Mouse (Mus musculus): ENCODE results near the gene Klk1b5. TPM values are rescaled to one million over a fixed set of nuclear protein-coding genes. Genes with fewer than 3 reads are reported as not detected.

Gene Klk1b5
- polyA plus RNA-seq, 2 experiments = not detected

DNA sequence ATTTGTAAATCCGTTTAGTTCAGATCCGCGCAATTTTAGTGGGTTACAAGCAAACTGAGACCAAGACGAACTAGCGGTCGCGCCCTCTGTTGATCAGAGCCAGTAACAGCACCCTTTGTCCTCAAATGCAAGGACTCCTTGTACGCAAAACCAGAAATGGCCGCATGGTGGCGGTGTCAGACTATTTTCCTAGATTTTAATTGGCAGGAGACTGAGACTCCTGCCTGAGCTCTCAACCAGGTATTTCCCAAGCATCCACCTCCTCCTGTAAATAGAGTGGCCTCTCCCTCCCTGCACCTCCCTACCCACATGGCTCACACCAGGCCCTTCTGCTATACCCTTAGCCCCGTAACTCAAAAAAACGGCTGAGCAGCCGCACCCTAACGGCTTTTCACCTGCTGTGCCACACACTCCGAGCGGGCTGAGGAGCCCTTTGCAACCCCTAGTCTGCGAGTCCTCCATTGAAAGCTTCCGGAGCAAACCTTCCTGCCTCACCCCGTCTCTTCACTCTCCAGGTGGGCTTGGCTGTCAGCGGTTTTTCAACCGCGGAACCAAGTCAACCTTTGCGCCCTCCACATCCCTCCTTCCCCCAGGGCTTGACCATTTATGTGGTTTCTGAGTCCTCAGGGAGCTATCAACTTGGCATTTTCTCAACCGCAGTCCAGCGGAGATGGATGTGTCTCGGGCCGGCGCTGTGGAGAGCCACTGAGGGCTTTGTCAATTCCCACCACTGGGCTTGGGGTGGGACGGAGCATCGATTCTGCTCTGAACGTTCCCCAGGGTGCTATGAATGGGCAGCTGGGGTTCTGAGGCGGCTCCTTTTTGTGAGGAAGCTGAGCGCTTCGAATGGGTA lies 47.3 kb downstream of the Klk1b5 start:
- H3K4me3 ChIP-seq (ENCODE audit: insufficient read depth in 1 of 2, low read depth in 2 of 2, low read length in 2 of 2) = no peak overlapping the region
- H3K4me2 ChIP-seq (ENCODE audit: low read depth) = peak overlapping the region; percentile 16; the same call in 1 of the 2 replicates
- WGBS (ENCODE audit: insufficient replicate concordance) = 4% methylated on average over 34 of the region's 34 CpGs

DNA sequence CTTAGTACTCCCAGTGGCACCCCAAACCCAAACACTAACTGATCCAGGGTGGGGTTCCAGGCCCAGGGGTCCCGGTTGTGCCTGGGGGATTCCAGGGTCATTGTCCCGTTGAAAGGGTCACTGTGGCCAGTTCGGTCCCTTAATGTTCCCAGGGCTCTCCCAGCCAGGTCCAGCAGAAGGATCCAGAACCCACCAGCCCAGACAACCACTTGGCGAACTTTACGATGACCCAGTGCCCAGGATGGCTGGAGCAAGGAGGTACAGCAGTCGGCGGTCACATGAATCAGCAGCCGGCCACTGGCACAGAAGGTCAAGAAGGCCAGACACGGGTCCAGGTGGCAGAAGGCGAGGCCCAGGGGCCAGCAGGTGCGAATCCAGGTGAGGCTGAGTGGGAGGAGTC lies 52.4 kb downstream of the Klk1b5 start:
- Histone ChIP-seq H3K9me3 (ENCODE audit: control insufficient read depth, low read length) (no peaks in the 10 kb centered on the region), H3K4me3 (ENCODE audit: insufficient read depth in 1 of 2, low read depth in 2 of 2, low read length in 2 of 2) (no peak overlapping the region), H3K4me1 (replicated peaks; ENCODE audit: control insufficient read depth in 2 of 2, insufficient read depth in 2 of 2, low read length in 1 of 2) (no peaks in the 10 kb centered on the region), H3K4me2 (ENCODE audit: low read depth) (no peak overlapping the region), H3K27ac (no peak overlapping the region), H3K9ac (replicated peaks) (no peak overlapping the region), H3K27me3 (ENCODE audit: control insufficient read depth, insufficient read depth, low read length) (no peaks in the 10 kb centered on the region; the same call in 1 of the 2 replicates), H3K36me3 (replicated peaks; ENCODE audit: control insufficient read depth, insufficient read depth, low read depth) (no peaks in the 10 kb centered on the region)
- ATAC-seq (ENCODE audit: insufficient read depth) (no peak), DNase-seq (ENCODE audit: low read depth in 3 of 3, low spot score in 3 of 3) (no peak)
- TF ChIP-seq EP300 (IDR thresholded peaks at IDR 0.05; ENCODE audit: low read depth) (no peak), CTCF (IDR thresholded peaks at IDR 0.05; ENCODE audit: low read depth) (no peak)
- WGBS (ENCODE audit: insufficient replicate concordance) = 59% methylated on average over 11 of the region's 11 CpGs

More for the DNA sequence above, 47.3 kb downstream of the Klk1b5 start:
- Histone ChIP-seq H3K27ac (no peak overlapping the region), H3K4me1 (replicated peaks; ENCODE audit: control insufficient read depth in 2 of 2, insufficient read depth in 2 of 2, low read length in 1 of 2) (no peaks in the 10 kb centered on the region), H3K27me3 (ENCODE audit: control insufficient read depth, insufficient read depth, low read length) (peaks cover 3% of the 10 kb centered on the region), H3K36me3 (replicated peaks; ENCODE audit: control insufficient read depth, insufficient read depth, low read depth) (no peaks in the 10 kb centered on the region), H3K9ac (replicated peaks) (no peak overlapping the region), H3K9me3 (ENCODE audit: control insufficient read depth, low read length) (no peaks in the 10 kb centered on the region)
- ATAC-seq (ENCODE audit: insufficient read depth) = 0 out of 2 replicates have a peak, but pooled peaks have one; percentile 18
- peak; percentile 74 to 79 (median 77) for DNase-seq (ENCODE audit: low read depth in 3 of 3, low spot score in 3 of 3)
- TF ChIP-seq EP300 (IDR thresholded peaks at IDR 0.05; ENCODE audit: low read depth) (no peak), CTCF (IDR thresholded peaks at IDR 0.05; ENCODE audit: low read depth) (peak; percentile 95)

DNA sequence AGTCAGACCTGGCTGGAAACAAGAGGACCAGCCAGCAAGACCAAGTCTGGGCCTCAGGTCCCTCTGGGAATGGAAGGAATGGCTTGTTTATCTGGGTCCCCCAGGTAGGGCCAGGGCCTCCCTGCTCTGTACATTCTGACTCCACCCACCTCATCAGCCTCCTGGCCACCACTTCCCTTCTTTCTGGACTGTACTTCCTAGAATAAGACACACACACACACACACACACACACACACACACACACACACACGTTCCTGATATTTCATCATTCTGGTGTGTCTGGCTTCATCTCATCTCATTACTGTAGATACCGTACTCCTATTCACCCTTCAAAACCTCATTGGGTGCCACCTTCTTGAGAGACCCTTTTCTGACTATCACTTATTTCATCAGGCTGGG lies 53.7 kb downstream of the Klk1b5 start:
- ATAC-seq (ENCODE audit: insufficient read depth) (no peak), DNase-seq (ENCODE audit: low read depth in 3 of 3, low spot score in 3 of 3) (no peak)
- no peaks in the 10 kb centered on the region; the same call in 1 of the 2 replicates for H3K27me3 ChIP-seq (ENCODE audit: control insufficient read depth, insufficient read depth, low read length)
- no peaks in the 10 kb centered on the region for H3K9me3 ChIP-seq (ENCODE audit: control insufficient read depth, low read length)
- H3K4me1 ChIP-seq (replicated peaks; ENCODE audit: control insufficient read depth in 2 of 2, insufficient read depth in 2 of 2, low read length in 1 of 2) = no peaks in the 10 kb centered on the region
- TF ChIP-seq EP300 (IDR thresholded peaks at IDR 0.05; ENCODE audit: low read depth) (no peak), CTCF (IDR thresholded peaks at IDR 0.05; ENCODE audit: low read depth) (no peak)
- H3K36me3 ChIP-seq (replicated peaks; ENCODE audit: control insufficient read depth, insufficient read depth, low read depth) = no peaks in the 10 kb centered on the region
- no peak overlapping the region for H3K4me3 ChIP-seq (ENCODE audit: insufficient read depth in 1 of 2, low read depth in 2 of 2, low read length in 2 of 2)
- no peak overlapping the region for H3K9ac ChIP-seq (replicated peaks)
- H3K27ac ChIP-seq = no peak overlapping the region
- H3K4me2 ChIP-seq (ENCODE audit: low read depth) = no peak overlapping the region
- WGBS (ENCODE audit: insufficient replicate concordance) = 34% methylated on average over 2 of the region's 2 CpGs

Other genes with a start within 250 kb of the Klk1b5 start
- not detected in 2 replicates for gene Klk1b1, start 249.2 kb upstream of the Klk1b5 start, polyA plus RNA-seq (2012; rRNA removed)
- not detected in 2 replicates for gene Klk1b1, start 249.2 kb upstream of the Klk1b5 start, polyA plus RNA-seq (2014; fragmentation: Nextera tagmentation; extraction: Ambion mirVana)
- gene Klk1b9, start 239.9 kb upstream of the Klk1b5 start, polyA plus RNA-seq (2012; rRNA removed) = not detected in 2 replicates
- not detected in 2 replicates for gene Klk1b9, start 239.9 kb upstream of the Klk1b5 start, polyA plus RNA-seq (2014; fragmentation: Nextera tagmentation; extraction: Ambion mirVana)
- gene Klk1b11, start 220.1 kb upstream of the Klk1b5 start, polyA plus RNA-seq (2012; rRNA removed) = not detected in 2 replicates
- gene Klk1b11, start 220.1 kb upstream of the Klk1b5 start, polyA plus RNA-seq (2014; fragmentation: Nextera tagmentation; extraction: Ambion mirVana) = not detected in 2 replicates
- not detected in 2 replicates for gene Klk1b26, start 203.8 kb upstream of the Klk1b5 start, polyA plus RNA-seq (2012; rRNA removed)
- not detected in 2 replicates for gene Klk1b26, start 203.8 kb upstream of the Klk1b5 start, polyA plus RNA-seq (2014; fragmentation: Nextera tagmentation; extraction: Ambion mirVana)
- 0.03 TPM in 1 of 2 replicates, not detected in the other for gene Klk1b27, start 163.7 kb upstream of the Klk1b5 start, polyA plus RNA-seq (2012; rRNA removed)
- not detected in 2 replicates for gene Klk1b27, start 163.7 kb upstream of the Klk1b5 start, polyA plus RNA-seq (2014; fragmentation: Nextera tagmentation; extraction: Ambion mirVana)
- not detected in 2 replicates for gene Klk1b21, start 113.6 kb upstream of the Klk1b5 start, polyA plus RNA-seq (2012; rRNA removed)
- not detected in 2 replicates for gene Klk1b21, start 113.6 kb upstream of the Klk1b5 start, polyA plus RNA-seq (2014; fragmentation: Nextera tagmentation; extraction: Ambion mirVana)
- not detected in 2 replicates for gene Klk1b22, start 103.3 kb upstream of the Klk1b5 start, polyA plus RNA-seq (2012; rRNA removed)
- gene Klk1b22, start 103.3 kb upstream of the Klk1b5 start, polyA plus RNA-seq (2014; fragmentation: Nextera tagmentation; extraction: Ambion mirVana) = not detected in 2 replicates
- not detected in 2 replicates for gene Klk1b16, start 79.2 kb upstream of the Klk1b5 start, polyA plus RNA-seq (2012; rRNA removed)
- not detected in 2 replicates for gene Klk1b16, start 79.2 kb upstream of the Klk1b5 start, polyA plus RNA-seq (2014; fragmentation: Nextera tagmentation; extraction: Ambion mirVana)
- 0.08 TPM in 1 of 2 replicates, not detected in the other for gene Klk1b24, start 27.7 kb upstream of the Klk1b5 start, polyA plus RNA-seq (2012; rRNA removed)
- gene Klk1b24, start 27.7 kb upstream of the Klk1b5 start, polyA plus RNA-seq (2014; fragmentation: Nextera tagmentation; extraction: Ambion mirVana) = not detected in 2 replicates
- not detected in 2 replicates for gene Klk1b3, start 17.8 kb upstream of the Klk1b5 start, polyA plus RNA-seq (2012; rRNA removed)
- gene Klk1b3, start 17.8 kb upstream of the Klk1b5 start, polyA plus RNA-seq (2014; fragmentation: Nextera tagmentation; extraction: Ambion mirVana) = not detected in 2 replicates
- 0.05 and 0.06 TPM in 2 replicates for gene Klk1b4, start 8.5 kb upstream of the Klk1b5 start, polyA plus RNA-seq (2012; rRNA removed)
- not detected in 2 replicates for gene Klk1b4, start 8.5 kb upstream of the Klk1b5 start, polyA plus RNA-seq (2014; fragmentation: Nextera tagmentation; extraction: Ambion mirVana)
- not detected in 2 replicates for gene Klk1, start 9.4 kb downstream of the Klk1b5 start, polyA plus RNA-seq (2012; rRNA removed)
- gene Klk1, start 9.4 kb downstream of the Klk1b5 start, polyA plus RNA-seq (2014; fragmentation: Nextera tagmentation; extraction: Ambion mirVana) = not detected in 2 replicates
- gene Gm36864, start 20.2 kb downstream of the Klk1b5 start, polyA plus RNA-seq (2012; rRNA removed) = not detected in 2 replicates
- gene Gm36864, start 20.2 kb downstream of the Klk1b5 start, polyA plus RNA-seq (2014; fragmentation: Nextera tagmentation; extraction: Ambion mirVana) = not detected in 2 replicates
- gene 1700028J19Rik, start 30.8 kb downstream of the Klk1b5 start, polyA plus RNA-seq (2012; rRNA removed) = 0.97 and 1.3 TPM in 2 replicates
- gene 1700028J19Rik, start 30.8 kb downstream of the Klk1b5 start, polyA plus RNA-seq (2014; fragmentation: Nextera tagmentation; extraction: Ambion mirVana) = 1.3 and 1.5 TPM in 2 replicates
- 43.8 and 47.9 TPM in 2 replicates for gene 2410002F23Rik, start 30.8 kb downstream of the Klk1b5 start, polyA plus RNA-seq (2012; rRNA removed)
- gene 2410002F23Rik, start 30.8 kb downstream of the Klk1b5 start, polyA plus RNA-seq (2014; fragmentation: Nextera tagmentation; extraction: Ambion mirVana) = 20.0 and 21.8 TPM in 2 replicates
- gene Acp4, start 41.4 kb downstream of the Klk1b5 start, polyA plus RNA-seq (2012; rRNA removed) = not detected in 2 replicates
- not detected in 2 replicates for gene Acp4, start 41.4 kb downstream of the Klk1b5 start, polyA plus RNA-seq (2014; fragmentation: Nextera tagmentation; extraction: Ambion mirVana)
- gene Gm15517, start 45.5 kb downstream of the Klk1b5 start, polyA plus RNA-seq (2012; rRNA removed) = not detected in 2 replicates
- gene Gm15517, start 45.5 kb downstream of the Klk1b5 start, polyA plus RNA-seq (2014; fragmentation: Nextera tagmentation; extraction: Ambion mirVana) = not detected in 2 replicates
- gene Clec11a, start 91.0 kb downstream of the Klk1b5 start, polyA plus RNA-seq (2012; rRNA removed) = 0.34 and 0.38 TPM in 2 replicates
- 0.33 and 0.51 TPM in 2 replicates for gene Clec11a, start 91.0 kb downstream of the Klk1b5 start, polyA plus RNA-seq (2014; fragmentation: Nextera tagmentation; extraction: Ambion mirVana)
- gene Shank1, start 94.3 kb downstream of the Klk1b5 start, polyA plus RNA-seq (2012; rRNA removed) = 0.04 and 0.06 TPM in 2 replicates
- 0.05 TPM in 1 of 2 replicates, not detected in the other for gene Shank1, start 94.3 kb downstream of the Klk1b5 start, polyA plus RNA-seq (2014; fragmentation: Nextera tagmentation; extraction: Ambion mirVana)
- 0.02 and 0.06 TPM in 2 replicates for gene Syt3, start 168.2 kb downstream of the Klk1b5 start, polyA plus RNA-seq (2012; rRNA removed)
- 0.14 TPM in 1 of 2 replicates, not detected in the other for gene Syt3, start 168.2 kb downstream of the Klk1b5 start, polyA plus RNA-seq (2014; fragmentation: Nextera tagmentation; extraction: Ambion mirVana)
- gene 1700008O03Rik, start 169.9 kb downstream of the Klk1b5 start, polyA plus RNA-seq (2012; rRNA removed) = 0.06 and 0.12 TPM in 2 replicates
- gene 1700008O03Rik, start 169.9 kb downstream of the Klk1b5 start, polyA plus RNA-seq (2014; fragmentation: Nextera tagmentation; extraction: Ambion mirVana) = not detected in 2 replicates
- 0.02 and 0.30 TPM in 2 replicates for gene Lrrc4b, start 213.1 kb downstream of the Klk1b5 start, polyA plus RNA-seq (2012; rRNA removed)
- not detected in 2 replicates for gene Lrrc4b, start 213.1 kb downstream of the Klk1b5 start, polyA plus RNA-seq (2014; fragmentation: Nextera tagmentation; extraction: Ambion mirVana)
- 10.2 and 14.7 TPM in 2 replicates for gene Aspdh, start 249.4 kb downstream of the Klk1b5 start, polyA plus RNA-seq (2012; rRNA removed)
- 10.9 and 11.0 TPM in 2 replicates for gene Aspdh, start 249.4 kb downstream of the Klk1b5 start, polyA plus RNA-seq (2014; fragmentation: Nextera tagmentation; extraction: Ambion mirVana)

Measured in liver, embryonic 14.5 days (tissue).